Mouse (Mus musculus): ENCODE data around the gene Pabpc4. TPM values are rescaled to one million over a fixed set of nuclear protein-coding genes. Genes with fewer than 3 reads are reported as not detected.
"Not testable (repeated sequence)": the region's sequence is repeated elsewhere in the genome, so short reads cannot be mapped to it uniquely, and the experiment has no call there.

The Pabpc4 gene
- total and polyA plus RNA-seq, 3 experiments: 112 to 1,118 (median 328) TPM

GRCm38 (mm10) chr4:123260071-123260746 is 1.9 kb upstream of the Pabpc4 start:
- Histone ChIP-seq H3K36me3 (replicated peaks) (no peaks in the 10 kb centered on the region), H3K4me1 (ENCODE audit: insufficient read depth, low read depth, low read length) (no peaks in the 10 kb centered on the region), H3K27me3 (ENCODE audit: insufficient read depth, low read length) (peaks cover 46% of the 10 kb centered on the region), H3K9me3 (replicated peaks) (no peaks in the 10 kb centered on the region), H3K4me3 (ENCODE audit: low read depth, low read length) (no peak overlapping the region)
- no peak for ATAC-seq (ENCODE audit: extremely low read depth, insufficient number of reproducible peaks, low FRiP score, poor library complexity, severe bottlenecking)
- TF ChIP-seq CTCF (IDR thresholded peaks at IDR 0.05; ENCODE audit: low read depth, low read length) (no peak), GATA2 (IDR thresholded peaks at IDR 0.05; ENCODE audit: borderline replicate concordance, low read depth, low read length) (no peak), TAL1 (conservative IDR thresholded peaks at IDR 0.05; ENCODE audit: low read depth, low read length) (no peak), POLR2AphosphoS5 (IDR thresholded peaks at IDR 0.05; ENCODE audit: insufficient replicate concordance, low read depth, low read length) (no peak), GATA1 (IDR thresholded peaks at IDR 0.05; ENCODE audit: borderline replicate concordance, low read length) (no peak)
- DNase-seq (ENCODE audit: low spot score): no peak

GRCm38 (mm10) chr4:123271063-123271462 is 8.9 kb downstream of the Pabpc4 start:
- TF ChIP-seq GATA1 (IDR thresholded peaks at IDR 0.05; ENCODE audit: borderline replicate concordance, low read length) (no peak), TAL1 (conservative IDR thresholded peaks at IDR 0.05; ENCODE audit: low read depth, low read length) (no peak), POLR2AphosphoS5 (IDR thresholded peaks at IDR 0.05; ENCODE audit: insufficient replicate concordance, low read depth, low read length) (no peak), CTCF (IDR thresholded peaks at IDR 0.05; ENCODE audit: low read depth, low read length) (no peak), GATA2 (IDR thresholded peaks at IDR 0.05; ENCODE audit: borderline replicate concordance, low read depth, low read length) (no peak)
- no peak for ATAC-seq (ENCODE audit: extremely low read depth, insufficient number of reproducible peaks, low FRiP score, poor library complexity, severe bottlenecking)
- no peaks in the 10 kb centered on the region for H3K9me3 ChIP-seq (replicated peaks)
- H3K4me3 ChIP-seq (ENCODE audit: low read depth, low read length): no peak overlapping the region
- no peak for DNase-seq (ENCODE audit: low spot score)
- H3K4me1 ChIP-seq (ENCODE audit: insufficient read depth, low read depth, low read length): no peaks in the 10 kb centered on the region
- peaks cover 26% of the 10 kb centered on the region for H3K27me3 ChIP-seq (ENCODE audit: insufficient read depth, low read length)
- H3K36me3 ChIP-seq (replicated peaks): no peaks in the 10 kb centered on the region

- Histone ChIP-seq H3K4me3 (ENCODE audit: low read depth, low read length) (no peak overlapping the region), H3K9me3 (replicated peaks) (no peaks in the 10 kb centered on the region), H3K27me3 (ENCODE audit: insufficient read depth, low read length) (peaks cover 14% of the 10 kb centered on the region), H3K4me1 (ENCODE audit: insufficient read depth, low read depth, low read length) (peaks cover 17% of the 10 kb centered on the region), H3K36me3 (replicated peaks) (peaks cover 16% of the 10 kb centered on the region)
- ATAC-seq (ENCODE audit: extremely low read depth, insufficient number of reproducible peaks, low FRiP score, poor library complexity, severe bottlenecking) (no peak), DNase-seq (ENCODE audit: low spot score) (no peak)
- TF ChIP-seq POLR2AphosphoS5 (IDR thresholded peaks at IDR 0.05; ENCODE audit: insufficient replicate concordance, low read depth, low read length) (no peak), TAL1 (conservative IDR thresholded peaks at IDR 0.05; ENCODE audit: low read depth, low read length) (no peak), GATA2 (IDR thresholded peaks at IDR 0.05; ENCODE audit: borderline replicate concordance, low read depth, low read length) (no peak), GATA1 (IDR thresholded peaks at IDR 0.05; ENCODE audit: borderline replicate concordance, low read length) (no peak), CTCF (IDR thresholded peaks at IDR 0.05; ENCODE audit: low read depth, low read length) (no peak)
Measured at GRCm38 (mm10) chr4:123280117-123280516, 18.0 kb downstream of the Pabpc4 start.

GRCm38 (mm10) chr4:123282500-123282899 is 20.3 kb downstream of the Pabpc4 start:
- peaks cover 40% of the 10 kb centered on the region for H3K4me1 ChIP-seq (ENCODE audit: insufficient read depth, low read depth, low read length)
- H3K4me3 ChIP-seq (ENCODE audit: low read depth, low read length): peak overlapping the region; percentile 74
- H3K36me3 ChIP-seq (replicated peaks): peaks cover 39% of the 10 kb centered on the region
- no peak for TF ChIP-seq POLR2AphosphoS5 (IDR thresholded peaks at IDR 0.05; ENCODE audit: insufficient replicate concordance, low read depth, low read length)
- TF ChIP-seq GATA2 (IDR thresholded peaks at IDR 0.05; ENCODE audit: borderline replicate concordance, low read depth, low read length): no peak
- peak; percentile 78 for TF ChIP-seq CTCF (IDR thresholded peaks at IDR 0.05; ENCODE audit: low read depth, low read length)
- TF ChIP-seq GATA1 (IDR thresholded peaks at IDR 0.05; ENCODE audit: borderline replicate concordance, low read length): no peak
- no peak for TF ChIP-seq TAL1 (conservative IDR thresholded peaks at IDR 0.05; ENCODE audit: low read depth, low read length)
- DNase-seq (ENCODE audit: low spot score) (peak; percentile 95), ATAC-seq (ENCODE audit: extremely low read depth, insufficient number of reproducible peaks, low FRiP score, poor library complexity, severe bottlenecking) (peak; percentile 64)
- H3K27me3 ChIP-seq (ENCODE audit: insufficient read depth, low read length): peaks cover 4% of the 10 kb centered on the region; the same call in 1 of the 2 replicates
- H3K9me3 ChIP-seq (replicated peaks): no peaks in the 10 kb centered on the region

GRCm38 (mm10) chr4:123282915-123283674 is 20.9 kb downstream of the Pabpc4 start:
- H3K27me3 ChIP-seq (ENCODE audit: insufficient read depth, low read length); H3K9me3 ChIP-seq (replicated peaks); ATAC-seq (ENCODE audit: extremely low read depth, insufficient number of reproducible peaks, low FRiP score, poor library complexity, severe bottlenecking); DNase-seq (ENCODE audit: low spot score): not testable (repeated sequence)
- Histone ChIP-seq H3K4me1 (ENCODE audit: insufficient read depth, low read depth, low read length) (peaks cover 45% of the 10 kb centered on the region), H3K4me3 (ENCODE audit: low read depth, low read length) (peak overlapping the region; percentile 74), H3K36me3 (replicated peaks) (peaks cover 45% of the 10 kb centered on the region)

GRCm38 (mm10) chr4:123283675-123284064 is 21.5 kb downstream of the Pabpc4 start:
- H3K9me3 ChIP-seq (replicated peaks); DNase-seq (ENCODE audit: low spot score); ATAC-seq (ENCODE audit: extremely low read depth, insufficient number of reproducible peaks, low FRiP score, poor library complexity, severe bottlenecking); H3K27me3 ChIP-seq (ENCODE audit: insufficient read depth, low read length): not testable (repeated sequence)
- Histone ChIP-seq H3K4me3 (ENCODE audit: low read depth, low read length) (peak overlapping the region; percentile 74), H3K36me3 (replicated peaks) (peaks cover 51% of the 10 kb centered on the region), H3K4me1 (ENCODE audit: insufficient read depth, low read depth, low read length) (peaks cover 50% of the 10 kb centered on the region)
